Mouse (Mus musculus) liver (tissue): ENCODE data around the gene Kifc3.
"Not testable (repeated sequence)": the region's sequence is repeated elsewhere in the genome, so short reads cannot be mapped to it uniquely, and the experiment has no call there.

ENCODE experiments used
- DNase-seq: peaks from one replicate; pipeline ENCODE4 v3.0.0-alpha.2; 2020; ENCODE audit warnings: mixed read lengths

Kifc3 gene

GRCm38 (mm10) chr8:95202649-95203275, at the start of gene Kifc3:
Gene Kifc3 (minus strand): TSS chr8:95202812.
- no peak for DNase-seq

GRCm38 (mm10) chr8:95252056-95252455, 49.4 kb upstream of the Kifc3 start:
- no peak for DNase-seq

GRCm38 (mm10) chr8:95249847-95250246, 47.2 kb upstream of the Kifc3 start:
- DNase-seq, result no peak

GRCm38 (mm10) chr8:95247277-95247676, 44.7 kb upstream of the Kifc3 start:
- no peak for DNase-seq

- peak; percentile 32 for DNase-seq
Measured at GRCm38 (mm10) chr8:95245180-95245579, 42.6 kb upstream of the Kifc3 start.

GRCm38 (mm10) chr8:95243853-95244252, 41.2 kb upstream of the Kifc3 start:
- no peak for DNase-seq

- DNase-seq, result no peak
Measured at GRCm38 (mm10) chr8:95242826-95243571, 40.4 kb upstream of the Kifc3 start.

- DNase-seq, result no peak
Measured at GRCm38 (mm10) chr8:95242099-95242825, 39.6 kb upstream of the Kifc3 start.

- DNase-seq, result peak; percentile 68
Measured at GRCm38 (mm10) chr8:95235683-95236082, 33.1 kb upstream of the Kifc3 start.

GRCm38 (mm10) chr8:95230086-95230485, 27.5 kb upstream of the Kifc3 start:
- not testable (repeated sequence) for DNase-seq

- DNase-seq, result no peak
Measured at GRCm38 (mm10) chr8:95227151-95227468, 24.5 kb upstream of the Kifc3 start.

GRCm38 (mm10) chr8:95226251-95227150, 23.9 kb upstream of the Kifc3 start:
- no peak for DNase-seq

- DNase-seq, result no peak
Measured at GRCm38 (mm10) chr8:95223969-95224368, 21.4 kb upstream of the Kifc3 start.

- DNase-seq, result no peak
Measured at GRCm38 (mm10) chr8:95221045-95221444, 18.4 kb upstream of the Kifc3 start.

- no peak for DNase-seq
Measured at GRCm38 (mm10) chr8:95220571-95220998, 18.0 kb upstream of the Kifc3 start.

GRCm38 (mm10) chr8:95219623-95220022, 17.0 kb upstream of the Kifc3 start:
- DNase-seq, result no peak

GRCm38 (mm10) chr8:95215709-95216360, 13.2 kb upstream of the Kifc3 start:
- DNase-seq, result no peak

- DNase-seq, result no peak
Measured at GRCm38 (mm10) chr8:95209924-95210323, 7.3 kb upstream of the Kifc3 start.

GRCm38 (mm10) chr8:95205946-95206345, 3.3 kb upstream of the Kifc3 start:
- no peak for DNase-seq

- peak; percentile 53 for DNase-seq
Measured at GRCm38 (mm10) chr8:95204039-95204380, 1.4 kb upstream of the Kifc3 start.

GRCm38 (mm10) chr8:95203326-95204038, 870 bp upstream of the Kifc3 start:
- no peak for DNase-seq
